Mouse (Mus musculus): ENCODE measurements around the gene Ddx3y. TPM values are rescaled to one million over a fixed set of nuclear protein-coding genes. Genes with fewer than 3 reads are reported as not detected.

The Ddx3y gene
- polyA plus RNA-seq (2014; fragmentation: Illumina TruSeq; extraction: RNeasy Lipid Tissue Mini Kit (QIAGEN cat#74804); ENCODE audit: low read depth, low replicate concordance), result not detected

DNA sequence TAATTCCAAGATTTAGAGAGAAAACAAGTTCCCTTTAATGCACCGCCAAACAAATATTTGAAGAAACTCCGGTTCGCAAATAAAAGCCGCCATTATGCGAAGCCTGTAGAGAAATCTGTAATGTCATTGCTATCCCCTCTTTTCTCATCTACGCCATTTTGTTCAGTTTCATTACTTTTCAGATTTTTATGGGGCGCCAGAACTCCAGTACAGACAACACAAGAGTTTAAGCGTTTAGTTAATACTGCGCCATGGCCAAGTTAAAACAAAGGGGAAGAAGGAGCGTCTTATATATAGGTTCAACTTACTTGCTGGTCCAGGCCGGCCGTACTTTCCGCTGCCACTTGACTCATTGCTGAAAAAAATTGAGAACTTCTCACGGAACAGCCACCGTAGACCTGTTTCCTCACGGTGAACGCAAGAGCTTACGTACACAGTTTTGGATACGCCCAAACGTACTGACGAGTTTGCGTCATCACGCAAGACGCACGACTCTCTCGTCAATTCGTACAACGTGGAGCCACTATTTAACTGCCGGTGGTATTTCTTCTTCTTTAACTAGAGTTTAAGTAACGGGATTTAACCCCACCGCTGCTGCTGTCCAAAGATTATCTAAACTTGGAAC, at the start of gene Ddx3y:
Gene Ddx3y, minus strand, starts transcription at position 459 of the 625 bp plus-strand sequence.

DNA sequence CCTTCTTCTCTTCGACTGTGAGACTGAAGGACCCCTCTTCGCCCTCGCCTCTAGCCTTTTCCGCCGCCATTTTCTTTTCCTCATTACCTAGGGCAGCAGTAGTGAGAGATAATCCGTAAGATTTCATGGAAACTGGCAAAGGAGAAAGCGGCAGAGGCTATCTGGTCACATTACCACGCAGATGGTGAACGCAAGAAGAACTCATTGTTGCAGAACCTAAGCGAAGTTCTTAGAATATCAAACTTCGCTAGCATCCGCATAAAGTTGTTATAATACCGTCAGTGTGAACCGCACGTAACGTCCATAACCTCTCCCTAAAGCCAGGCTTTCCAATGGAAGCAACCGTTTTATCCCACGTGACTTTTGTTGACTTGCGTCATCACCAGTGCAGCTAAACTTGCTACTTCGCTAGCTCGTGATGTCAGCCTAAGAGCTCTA, 41.0 kb downstream of the Ddx3y start, which contains the start of gene Uty:
Gene Uty, minus strand, starts transcription at position 334 of the 438 bp plus-strand sequence.

Other genes with a start within 250 kb of the Ddx3y start
- gene Uty, start 40.9 kb downstream of the Ddx3y start, polyA plus RNA-seq (2014; fragmentation: Illumina TruSeq; extraction: RNeasy Lipid Tissue Mini Kit (QIAGEN cat#74804); ENCODE audit: low read depth, low replicate concordance), result not detected
- gene Usp9y, start 173.2 kb upstream of the Ddx3y start, polyA plus RNA-seq (2014; fragmentation: Illumina TruSeq; extraction: RNeasy Lipid Tissue Mini Kit (QIAGEN cat#74804); ENCODE audit: low read depth, low replicate concordance), result not detected

Measured in sigmoid colon, adult 10 weeks (tissue).